Mouse (Mus musculus) heart, embryonic 12.5 days (tissue): Measurements from ENCODE around the gene Fat3. TPM values are rescaled to one million over a fixed set of nuclear protein-coding genes. Genes with fewer than 3 reads are reported as not detected.

ENCODE experiments used
- ATAC-seq: fragments of 200-750 bp; cut with Nextera tagmentation; 2 replicates; pipeline ENCODE4 v1.8.0; 2017; ENCODE audit warnings: moderate TSS enrichment, moderate library complexity; ENCODE audit not compliant: insufficient number of reproducible peaks, low FRiP score
- H3K27ac ChIP-seq: fragments of 300-500 bp; sonication (generic); 2 replicates; pipeline ENCODE4 v1.5.1; 2016; ENCODE audit warnings: mild to moderate bottlenecking, moderate library complexity; ENCODE audit not compliant: poor library complexity, severe bottlenecking
- H3K27me3 ChIP-seq: fragments of 300-500 bp; sonication (generic); replicated peaks from 2 replicates; pipeline ENCODE4 v1.6.1; 2016; ENCODE audit warnings: mild to moderate bottlenecking, moderate library complexity
- H3K36me3 ChIP-seq: fragments of 300-500 bp; sonication (generic); 2 replicates; pipeline ENCODE4 v1.6.1; 2016; ENCODE audit warnings: mild to moderate bottlenecking, moderate library complexity
- H3K4me1 ChIP-seq: fragments of 300-500 bp; sonication (generic); replicated peaks from 2 replicates; pipeline ENCODE4 v1.6.1; 2016; ENCODE audit warnings: mild to moderate bottlenecking
- H3K4me2 ChIP-seq: fragments of 300-500 bp; sonication (generic); 2 replicates; pipeline ENCODE4 v1.6.1; 2016; ENCODE audit warnings: mild to moderate bottlenecking, moderate library complexity
- H3K4me3 ChIP-seq: fragments of 300-500 bp; sonication (generic); 2 replicates; pipeline ENCODE4 v1.5.1; 2016; ENCODE audit warnings: mild to moderate bottlenecking
- H3K9ac ChIP-seq: fragments of 300-500 bp; sonication (generic); 2 replicates; pipeline ENCODE4 v1.6.1; 2016; ENCODE audit warnings: mild to moderate bottlenecking, moderate library complexity
- H3K9me3 ChIP-seq: fragments of 300-500 bp; sonication (generic); replicated peaks from 2 replicates; pipeline ENCODE4 v1.6.1; 2016; ENCODE audit warnings: mild to moderate bottlenecking, moderate library complexity
- WGBS: fragments of 180-500 bp; shearing (Covaris S2); methylation state at CpG from one replicate; pipeline ENCODE4 v1.1.7; 2016; 5-methylcytosine and 5-hydroxymethylcytosine counted together
- polyA plus RNA-seq: library from polyadenylated mRNA; unstranded; fragments of >200 nt; fragmentation: Nextera tagmentation; extraction: Ambion mirVana; gene quantifications from 2 replicates; pipeline ENCODE4 v1.2.1, GENCODE M21; 2016

The Fat3 gene
- polyA plus RNA-seq: 1.5 and 1.8 TPM in 2 replicates

GRCm38 (mm10) chr9:16501186-16501711, at the start of gene Fat3:
Fat3 (minus strand) TSS chr9:16501285.
- Histone ChIP-seq H3K9me3 (no peaks in the 10 kb centered on the region), H3K36me3 (no peaks in the 10 kb centered on the region), H3K27me3 (peaks cover 24% of the 10 kb centered on the region), H3K4me1 (peaks cover 15% of the 10 kb centered on the region), H3K4me3 (peak within 1 kb of the TSS; percentile 69), H3K27ac (peak within 1 kb of the TSS; percentile 45; the same call in 1 of the 2 replicates), H3K9ac (peak within 1 kb of the TSS; percentile 75), H3K4me2 (peak within 1 kb of the TSS; percentile 88)
- peak; percentile 34; the same call in 1 of the 2 replicates for ATAC-seq
- under 1% methylated on average over 21 of the region's 21 CpGs for WGBS

DNA sequence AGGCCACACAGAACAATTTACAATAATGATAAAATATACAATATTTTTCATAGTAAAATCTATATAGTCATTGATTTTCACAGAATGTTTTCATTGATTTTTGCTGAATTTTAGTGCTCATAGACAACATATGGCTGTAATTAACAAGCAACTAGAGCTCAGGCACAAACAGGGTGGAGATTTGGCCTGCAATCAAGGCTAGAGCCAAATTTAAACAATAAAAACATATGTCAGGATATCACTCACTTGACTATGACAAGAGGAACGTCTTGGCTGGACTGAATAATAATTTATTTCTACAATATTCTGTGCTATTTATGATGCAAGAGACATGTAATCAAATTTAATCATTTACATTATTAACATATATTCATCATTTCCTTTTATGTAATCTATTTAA, 31.8 kb upstream of the Fat3 start:
- no peak for ATAC-seq
- Histone ChIP-seq H3K27me3 (no peaks in the 10 kb centered on the region), H3K36me3 (no peaks in the 10 kb centered on the region), H3K4me1 (no peaks in the 10 kb centered on the region), H3K4me2 (no peak overlapping the region), H3K9me3 (no peaks in the 10 kb centered on the region), H3K27ac (no peak overlapping the region), H3K9ac (no peak overlapping the region), H3K4me3 (no peak overlapping the region)
- WGBS: 39% methylated on average over 1 of the region's 1 CpGs

- Histone ChIP-seq H3K4me1 (no peaks in the 10 kb centered on the region), H3K4me3 (no peak overlapping the region), H3K27ac (no peak overlapping the region), H3K9ac (no peak overlapping the region), H3K27me3 (no peaks in the 10 kb centered on the region), H3K9me3 (no peaks in the 10 kb centered on the region), H3K36me3 (no peaks in the 10 kb centered on the region), H3K4me2 (no peak overlapping the region)
- ATAC-seq: no peak
- WGBS: 41% methylated on average over 1 of the region's 1 CpGs
Measured at GRCm38 (mm10) chr9:16517543-16517942, 16.5 kb upstream of the Fat3 start.

DNA sequence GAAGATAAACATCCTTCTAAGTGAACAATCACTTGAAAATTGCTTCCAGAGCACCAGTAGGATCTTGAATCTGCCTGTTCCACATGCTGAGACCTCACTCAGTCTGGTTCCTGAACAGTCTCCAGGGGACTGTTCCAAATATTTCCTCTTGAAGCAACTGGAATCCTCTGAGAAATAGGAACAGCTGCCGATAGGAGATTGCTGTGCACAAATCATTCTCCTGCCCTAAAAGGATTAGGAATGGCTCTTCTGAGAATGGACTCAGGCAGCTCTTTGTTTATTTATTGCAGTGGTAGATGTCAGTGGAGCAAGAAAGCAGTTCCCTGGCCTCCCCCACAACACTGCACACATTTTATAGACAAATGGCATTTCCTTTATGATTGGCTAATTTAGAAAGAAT, 10.9 kb upstream of the Fat3 start:
- H3K9me3 ChIP-seq: no peaks in the 10 kb centered on the region
- H3K4me2 ChIP-seq: no peak overlapping the region
- no peaks in the 10 kb centered on the region for H3K4me1 ChIP-seq
- H3K27ac ChIP-seq: no peak overlapping the region
- ATAC-seq: no peak
- WGBS: 49% methylated on average over 1 of the region's 1 CpGs
- H3K9ac ChIP-seq: no peak overlapping the region
- H3K27me3 ChIP-seq: no peaks in the 10 kb centered on the region
- no peak overlapping the region for H3K4me3 ChIP-seq
- no peaks in the 10 kb centered on the region for H3K36me3 ChIP-seq

GRCm38 (mm10) chr9:16503776-16504175, 2.7 kb upstream of the Fat3 start:
- Histone ChIP-seq H3K4me2 (no peak overlapping the region), H3K36me3 (no peaks in the 10 kb centered on the region), H3K27me3 (peaks cover 10% of the 10 kb centered on the region), H3K9me3 (no peaks in the 10 kb centered on the region), H3K4me3 (no peak overlapping the region), H3K4me1 (peaks cover 12% of the 10 kb centered on the region), H3K27ac (no peak overlapping the region), H3K9ac (no peak overlapping the region)
- ATAC-seq: no peak
- 73% methylated on average over 2 of the region's 2 CpGs for WGBS

- Histone ChIP-seq H3K4me2 (peak overlapping the region; percentile 88), H3K9me3 (no peaks in the 10 kb centered on the region), H3K9ac (peak overlapping the region; percentile 75), H3K27ac (peak overlapping the region; percentile 58; the same call in 1 of the 2 replicates), H3K4me1 (peaks cover 15% of the 10 kb centered on the region), H3K27me3 (peaks cover 20% of the 10 kb centered on the region), H3K36me3 (no peaks in the 10 kb centered on the region), H3K4me3 (peak overlapping the region; percentile 69)
- 10% methylated on average over 13 of the region's 13 CpGs for WGBS
- no peak for ATAC-seq
Measured at GRCm38 (mm10) chr9:16502673-16503343, 1.7 kb upstream of the Fat3 start.

DNA sequence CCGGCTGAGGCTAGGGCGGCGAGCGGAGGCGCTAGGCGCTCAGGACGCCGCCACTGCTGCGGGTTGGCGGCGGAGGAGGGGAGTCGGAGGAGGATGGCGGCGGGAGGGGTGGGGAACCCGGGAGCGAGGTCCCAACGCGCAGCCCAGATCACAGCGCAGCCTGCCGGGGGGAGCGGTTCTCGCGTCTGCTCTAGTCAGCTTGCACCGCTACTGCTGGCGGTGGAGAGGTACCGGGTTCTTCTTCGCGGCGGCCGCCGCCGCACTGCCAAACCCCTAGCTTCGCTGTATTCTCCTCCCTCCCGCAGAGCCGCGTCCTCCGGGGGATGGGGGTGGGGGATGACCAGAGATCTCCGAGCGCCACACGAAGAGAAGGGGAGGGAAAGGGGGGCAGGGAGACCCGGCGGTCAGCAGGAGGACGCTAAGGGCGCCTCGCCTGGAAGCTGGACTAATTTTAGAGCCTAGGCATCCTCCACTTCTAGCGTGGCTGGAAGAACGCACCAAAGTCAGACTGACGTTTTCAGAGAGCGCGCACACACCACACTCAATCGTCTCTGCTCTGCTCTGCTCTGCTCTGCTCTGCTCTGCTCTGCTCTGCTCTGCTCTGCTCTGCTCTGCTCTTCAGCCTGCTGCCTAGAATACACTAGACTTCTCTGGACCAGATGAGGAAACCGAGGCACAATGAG, 1.0 kb upstream of the Fat3 start:
- peaks cover 22% of the 10 kb centered on the region for H3K27me3 ChIP-seq
- peak; percentile 77 for ATAC-seq
- H3K36me3 ChIP-seq: no peaks in the 10 kb centered on the region
- H3K4me3 ChIP-seq: peak overlapping the region; percentile 69
- peak overlapping the region; percentile 88 for H3K4me2 ChIP-seq
- peaks cover 15% of the 10 kb centered on the region for H3K4me1 ChIP-seq
- H3K9me3 ChIP-seq: no peaks in the 10 kb centered on the region
- peak overlapping the region; percentile 75 for H3K9ac ChIP-seq
- under 1% methylated on average over 52 of the region's 52 CpGs for WGBS
- H3K27ac ChIP-seq: peak overlapping the region; percentile 58; the same call in 1 of the 2 replicates

GRCm38 (mm10) chr9:16500382-16501185, 501 bp downstream of the Fat3 start:
- H3K9me3 ChIP-seq: no peaks in the 10 kb centered on the region
- peak overlapping the region; percentile 69 for H3K4me3 ChIP-seq
- WGBS: under 1% methylated on average over 41 of the region's 41 CpGs
- no peak overlapping the region for H3K27ac ChIP-seq
- H3K36me3 ChIP-seq: no peaks in the 10 kb centered on the region
- H3K9ac ChIP-seq: peak overlapping the region; percentile 75
- ATAC-seq: 0 out of 2 replicates have a peak, but pooled peaks have one; percentile 34
- peak overlapping the region; percentile 88 for H3K4me2 ChIP-seq
- peaks cover 24% of the 10 kb centered on the region for H3K27me3 ChIP-seq
- H3K4me1 ChIP-seq: peaks cover 15% of the 10 kb centered on the region

DNA sequence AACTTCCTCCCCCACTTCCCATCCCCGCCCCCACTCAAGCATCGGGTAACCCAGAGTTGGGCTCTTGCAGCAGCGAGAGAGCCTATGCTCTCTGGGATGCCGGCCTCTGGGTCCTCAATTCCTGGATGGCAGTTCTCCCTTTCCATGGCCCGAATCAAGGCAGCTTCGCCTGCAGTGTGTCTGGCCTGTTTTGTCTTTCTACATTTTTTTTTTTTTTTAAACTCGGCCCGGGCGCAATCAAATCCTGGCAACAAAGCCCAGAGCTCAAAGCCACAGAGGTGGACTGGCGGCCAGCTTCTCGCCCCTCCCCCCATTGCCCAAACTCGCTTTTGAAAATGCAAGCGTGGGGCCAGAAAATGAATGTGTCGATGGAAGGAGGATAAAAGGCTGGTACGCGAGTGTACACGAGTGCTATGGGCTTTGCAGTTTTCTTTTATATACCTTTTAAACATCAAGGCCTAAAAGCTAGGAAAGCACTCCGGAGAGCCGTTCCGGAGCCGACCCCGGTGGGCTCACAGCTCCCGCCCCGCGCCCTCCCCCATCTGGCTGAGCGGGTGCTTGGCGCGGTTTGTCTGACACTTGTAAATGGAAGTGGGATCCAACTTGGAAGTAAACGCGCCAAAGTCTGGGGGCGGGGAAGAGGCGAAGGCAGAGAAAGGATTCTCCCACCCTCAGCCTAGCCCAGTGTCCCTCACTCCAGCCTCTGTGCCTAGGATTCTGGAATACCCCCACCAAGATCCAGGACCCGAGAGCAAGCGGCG, 1.3 kb downstream of the Fat3 start:
- ATAC-seq: no peak
- WGBS: under 1% methylated on average over 35 of the region's 35 CpGs
- Histone ChIP-seq H3K4me2 (peak overlapping the region; percentile 88), H3K9ac (peak overlapping the region; percentile 75), H3K4me3 (peak overlapping the region; percentile 69), H3K27me3 (peaks cover 24% of the 10 kb centered on the region), H3K27ac (0 out of 2 replicates have a peak overlapping the region, but pooled peaks have one; percentile 3), H3K9me3 (no peaks in the 10 kb centered on the region), H3K36me3 (no peaks in the 10 kb centered on the region), H3K4me1 (peaks cover 15% of the 10 kb centered on the region)

GRCm38 (mm10) chr9:16498876-16499275, 2.2 kb downstream of the Fat3 start:
- Histone ChIP-seq H3K4me2 (peak overlapping the region; percentile 33; the same call in 1 of the 2 replicates), H3K9ac (no peak overlapping the region), H3K27ac (no peak overlapping the region), H3K9me3 (no peaks in the 10 kb centered on the region), H3K27me3 (peaks cover 23% of the 10 kb centered on the region), H3K4me1 (peaks cover 15% of the 10 kb centered on the region), H3K36me3 (no peaks in the 10 kb centered on the region), H3K4me3 (no peak overlapping the region)
- ATAC-seq: no peak
- WGBS: 4% methylated on average over 4 of the region's 4 CpGs
